ENCODE assay signal across 8 mouse cellular contexts in the genomic region with DNA sequence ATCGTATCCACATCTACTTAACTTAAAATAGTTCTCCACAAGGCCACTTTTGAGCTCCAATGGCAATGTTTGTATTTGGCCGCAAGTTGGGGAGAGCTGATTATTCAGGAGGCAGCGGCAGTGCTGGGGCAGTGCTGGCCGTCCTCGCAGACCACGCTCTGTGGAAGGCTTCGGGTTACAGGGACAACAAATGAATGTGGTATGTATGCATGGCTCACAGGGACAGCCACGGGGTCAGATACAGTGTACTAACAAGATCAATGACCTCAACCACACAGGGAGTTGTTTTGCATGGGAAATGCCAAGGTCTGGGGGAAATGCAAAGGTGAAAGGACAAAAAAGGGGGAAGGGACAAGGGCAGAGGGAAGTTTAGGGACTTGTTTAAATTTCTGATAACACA. TPM values are rescaled to one million over a fixed set of nuclear protein-coding genes. Genes with fewer than 3 reads are reported as not detected.
DNase-seq lines count a peak whose midpoint lies in the region; ATAC-seq and TF ChIP-seq lines count a peak whose summit lies in the region.

No protein-coding gene starts in this region.

- H3K4me2 ChIP-seq in midbrain, postnatal 0 days (ENCODE audit: low read depth, low read length, poor library complexity, severe bottlenecking), result no peak overlapping the region
- no peak overlapping the region for H3K4me2 ChIP-seq in embryonic facial prominence, embryonic 11.5 days (ENCODE audit: low read depth, low read length)
- H3K4me2 ChIP-seq in stomach, embryonic 14.5 days (replicated peaks; ENCODE audit: low read depth, low read length), result 0 out of 2 replicates have a peak overlapping the region, but pooled peaks have one; percentile 10

- no peak for ATAC-seq in midbrain, postnatal 0 days (ENCODE audit: low FRiP score)
- ATAC-seq in embryonic facial prominence, embryonic 11.5 days (replicated peaks; ENCODE audit: insufficient number of reproducible peaks, low FRiP score, low TSS enrichment, low read depth), result no peak
- ATAC-seq in stomach, embryonic 14.5 days (ENCODE audit: insufficient number of reproducible peaks, insufficient read depth, low FRiP score, low read depth), result 0 out of 2 replicates have a peak, but pooled peaks have one; percentile 56

- peaks cover 20% of the 10 kb centered on the region for H3K36me3 ChIP-seq in midbrain, embryonic 10.5 days
- H3K36me3 ChIP-seq in midbrain, postnatal 0 days (ENCODE audit: insufficient read depth, low read length), result peaks cover 10% of the 10 kb centered on the region
- H3K36me3 ChIP-seq in embryonic facial prominence, embryonic 11.5 days (replicated peaks; ENCODE audit: control insufficient read depth, insufficient read depth, low read depth, low read length), result no peaks in the 10 kb centered on the region
- H3K36me3 ChIP-seq in stomach, embryonic 14.5 days (ENCODE audit: control insufficient read depth, insufficient read depth, low read length), result no peaks in the 10 kb centered on the region

- 25% methylated on average over 8 of the region's 8 CpGs for WGBS in midbrain, embryonic 10.5 days
- 26% methylated on average over 8 of the region's 8 CpGs for WGBS in midbrain, postnatal 0 days
- 4% methylated on average over 8 of the region's 8 CpGs for WGBS in embryonic facial prominence, embryonic 11.5 days
- WGBS in stomach, embryonic 14.5 days, result 9% methylated on average over 8 of the region's 8 CpGs

- H3K4me3 ChIP-seq in midbrain, embryonic 10.5 days, result no peak overlapping the region
- H3K4me3 ChIP-seq in midbrain, postnatal 0 days (ENCODE audit: low read depth, low read length), result no peak overlapping the region
- no peak overlapping the region for H3K4me3 ChIP-seq in embryonic facial prominence, embryonic 11.5 days (ENCODE audit: low read depth, low read length)
- no peak overlapping the region for H3K4me3 ChIP-seq in stomach, embryonic 14.5 days (ENCODE audit: low read depth, low read length)

- DNase-seq in midbrain, embryonic 10.5 days (ENCODE audit: low spot score), result peak; percentile 29
- DNase-seq in midbrain, postnatal 0 days (ENCODE audit: low spot score), result no peak
- DNase-seq in embryonic facial prominence, embryonic 11.5 days (ENCODE audit: low spot score), result peak; percentile 61
- DNase-seq in kidney, postnatal 36 days, result peak; percentile 44 to 53
- no peak for DNase-seq in testis, postnatal 10 days (ENCODE audit: low spot score)
- no peak for DNase-seq in frontal cortex, adult 2 months (ENCODE audit: extremely low spot score in 1 of 2, low spot score in 1 of 2)
- no peak for DNase-seq in thymus, postnatal 14 days

- peaks cover 12% of the 10 kb centered on the region for H3K4me1 ChIP-seq in midbrain, embryonic 10.5 days
- no peaks in the 10 kb centered on the region for H3K4me1 ChIP-seq in midbrain, postnatal 0 days (ENCODE audit: insufficient read depth, low read length)
- H3K4me1 ChIP-seq in embryonic facial prominence, embryonic 11.5 days (ENCODE audit: control insufficient read depth, insufficient read depth, low read length), result peaks cover 3% of the 10 kb centered on the region; the same call in 1 of the 2 replicates
- peaks cover 6% of the 10 kb centered on the region; the same call in 1 of the 2 replicates for H3K4me1 ChIP-seq in stomach, embryonic 14.5 days (ENCODE audit: control insufficient read depth, insufficient read depth, low read length)

- H3K9me3 ChIP-seq in midbrain, embryonic 10.5 days (replicated peaks), result no peaks in the 10 kb centered on the region
- no peaks in the 10 kb centered on the region for H3K9me3 ChIP-seq in midbrain, postnatal 0 days (ENCODE audit: low read length)
- no peaks in the 10 kb centered on the region for H3K9me3 ChIP-seq in embryonic facial prominence, embryonic 11.5 days (replicated peaks; ENCODE audit: control insufficient read depth, low read length)
- H3K9me3 ChIP-seq in stomach, embryonic 14.5 days (ENCODE audit: control insufficient read depth, low read depth, low read length), result no peaks in the 10 kb centered on the region

- TF ChIP-seq CTCF in midbrain, postnatal 0 days (IDR thresholded peaks at IDR 0.05), result no peak

- H3K27ac ChIP-seq in midbrain, embryonic 10.5 days (replicated peaks), result no peak overlapping the region
- no peak overlapping the region for H3K27ac ChIP-seq in midbrain, postnatal 0 days (ENCODE audit: low read depth, low read length)
- no peak overlapping the region for H3K27ac ChIP-seq in embryonic facial prominence, embryonic 11.5 days (replicated peaks; ENCODE audit: low read depth, low read length)
- H3K27ac ChIP-seq in stomach, embryonic 14.5 days (ENCODE audit: low read length), result no peak overlapping the region; the same call in 1 of the 2 replicates

- no peak overlapping the region for H3K9ac ChIP-seq in midbrain, postnatal 0 days (replicated peaks; ENCODE audit: low read length, poor library complexity, severe bottlenecking)
- H3K9ac ChIP-seq in embryonic facial prominence, embryonic 11.5 days (replicated peaks; ENCODE audit: low read length), result no peak overlapping the region
- H3K9ac ChIP-seq in stomach, embryonic 14.5 days (replicated peaks; ENCODE audit: low read depth, low read length), result no peak overlapping the region

- no peaks in the 10 kb centered on the region for H3K27me3 ChIP-seq in midbrain, embryonic 10.5 days (ENCODE audit: low read depth, poor library complexity, severe bottlenecking)
- H3K27me3 ChIP-seq in midbrain, postnatal 0 days (ENCODE audit: insufficient read depth, low read length), result no peaks in the 10 kb centered on the region
- no peaks in the 10 kb centered on the region for H3K27me3 ChIP-seq in embryonic facial prominence, embryonic 11.5 days (ENCODE audit: control insufficient read depth, insufficient read depth, low read length)
- H3K27me3 ChIP-seq in stomach, embryonic 14.5 days (ENCODE audit: control insufficient read depth, insufficient read depth, low read length), result no peaks in the 10 kb centered on the region

RNA-seq across cellular contexts. Expression of gene Slc23a2, which starts 41.6 kb away (rescaled TPM):
- polyA plus RNA-seq in midbrain, embryonic 10.5 days (2016; fragmentation: Nextera tagmentation; extraction: Ambion mirVana), result 8.8 and 9.0 TPM in 2 replicates
- 64.5 and 71.3 TPM in 2 replicates for total RNA-seq in midbrain, postnatal 0 days (2014; rRNA removed)
- polyA plus RNA-seq in midbrain, postnatal 0 days (2015; fragmentation: Nextera tagmentation; extraction: Ambion mirVana), result 30.5 and 31.9 TPM in 2 replicates
- 7.7 and 12.0 TPM in 2 replicates for polyA plus RNA-seq in embryonic facial prominence, embryonic 11.5 days (2014; fragmentation: Nextera tagmentation; extraction: Ambion mirVana)
- 12.4 and 13.2 TPM in 2 replicates for polyA plus RNA-seq in stomach, embryonic 14.5 days (2014; fragmentation: Nextera tagmentation; extraction: Ambion mirVana)
- polyA plus RNA-seq in frontal cortex, adult 2 months (2012; rRNA removed), result 86.7 and 98.5 TPM in 2 replicates

Comparison
In these comparisons a context has a peak if more than half of its experiments do, and no peak if none do; other contexts are left out.
1. DNase-seq: peak in midbrain, embryonic 10.5 days (single experiment), embryonic facial prominence, embryonic 11.5 days (single experiment) and kidney, postnatal 36 days (2 of 2); none in midbrain, postnatal 0 days (single experiment), testis, postnatal 10 days (single experiment), frontal cortex, adult 2 months (0 of 2) and thymus, postnatal 14 days (single experiment).